Mouse (Mus musculus): ENCODE results near the gene Pax5. TPM values are rescaled to one million over a fixed set of nuclear protein-coding genes. Genes with fewer than 3 reads are reported as not detected.
"Not testable (repeated sequence)": the region's sequence is repeated elsewhere in the genome, so short reads cannot be mapped to it uniquely, and the experiment has no call there.

The Pax5 gene
- polyA plus RNA-seq (2012; rRNA removed): 0.19 and 0.58 TPM in 2 replicates

GRCm38 (mm10) chr4:44709740-44710700, at the start of gene Pax5:
Pax5 (minus strand) TSS chr4:44710487.
- no peak for DNase-seq (ENCODE audit: low read depth)

GRCm38 (mm10) chr4:44757131-44757530, 46.8 kb upstream of the Pax5 start:
- DNase-seq (ENCODE audit: low read depth): not testable (repeated sequence)

- peak; percentile 75 for DNase-seq (ENCODE audit: low read depth)
Measured at GRCm38 (mm10) chr4:44756134-44756951, 46.1 kb upstream of the Pax5 start.

- no peak for DNase-seq (ENCODE audit: low read depth)
Measured at GRCm38 (mm10) chr4:44755553-44756133, 45.4 kb upstream of the Pax5 start, which contains the start of gene Zcchc7. Zcchc7 (plus strand) TSS chr4:44755877.

- no peak for DNase-seq (ENCODE audit: low read depth)
Measured at GRCm38 (mm10) chr4:44740471-44740870, 30.2 kb upstream of the Pax5 start.

GRCm38 (mm10) chr4:44721237-44721636, 10.9 kb upstream of the Pax5 start:
- no peak for DNase-seq (ENCODE audit: low read depth)

GRCm38 (mm10) chr4:44720046-44720445, 9.8 kb upstream of the Pax5 start:
- no peak for DNase-seq (ENCODE audit: low read depth)

- no peak for DNase-seq (ENCODE audit: low read depth)
Measured at GRCm38 (mm10) chr4:44717676-44718075, 7.4 kb upstream of the Pax5 start.

GRCm38 (mm10) chr4:44716391-44716790, 6.1 kb upstream of the Pax5 start:
- no peak for DNase-seq (ENCODE audit: low read depth)

- DNase-seq (ENCODE audit: low read depth): no peak
Measured at GRCm38 (mm10) chr4:44715621-44716160, 5.4 kb upstream of the Pax5 start.

GRCm38 (mm10) chr4:44714111-44714621, 3.9 kb upstream of the Pax5 start:
- DNase-seq (ENCODE audit: low read depth): no peak

GRCm38 (mm10) chr4:44713554-44714051, 3.3 kb upstream of the Pax5 start:
- DNase-seq (ENCODE audit: low read depth): no peak

GRCm38 (mm10) chr4:44712786-44713553, 2.7 kb upstream of the Pax5 start:
- DNase-seq (ENCODE audit: low read depth): no peak

GRCm38 (mm10) chr4:44712051-44712700, 1.9 kb upstream of the Pax5 start:
- no peak for DNase-seq (ENCODE audit: low read depth)

- DNase-seq (ENCODE audit: low read depth): no peak
Measured at GRCm38 (mm10) chr4:44711136-44711900, 1.0 kb upstream of the Pax5 start.

GRCm38 (mm10) chr4:44710701-44711097, 412 bp upstream of the Pax5 start:
- DNase-seq (ENCODE audit: low read depth): no peak

- no peak for DNase-seq (ENCODE audit: low read depth)
Measured at GRCm38 (mm10) chr4:44709091-44709695, 1.1 kb downstream of the Pax5 start.

- DNase-seq (ENCODE audit: low read depth): no peak
Measured at GRCm38 (mm10) chr4:44708311-44708710, 2.0 kb downstream of the Pax5 start.

- DNase-seq (ENCODE audit: low read depth): no peak
Measured at GRCm38 (mm10) chr4:44706865-44707264, 3.4 kb downstream of the Pax5 start.
